Mouse (Mus musculus) forebrain, embryonic 16.5 days (tissue): ENCODE results near the gene Gm5741. TPM values are rescaled to one million over a fixed set of nuclear protein-coding genes. Genes with fewer than 3 reads are reported as not detected.
A peak's percentile ranks its signal among the peaks of the same experiment; 100 is the strongest.

Experiments used
- ATAC-seq: fragments of 200-750 bp; cut with Nextera tagmentation; 2 replicates; pipeline ENCODE4 v1.8.0; 2017; ENCODE audit warnings: mild to moderate bottlenecking, moderate library complexity
- H3K27ac ChIP-seq: fragments of 300-500 bp; sonication (generic); 2 replicates; pipeline ENCODE4 v1.5.1; 2014; ENCODE audit warnings: low read length, control low read depth
- H3K27me3 ChIP-seq: fragments of 300-500 bp; sonication (generic); replicated peaks from 2 replicates; pipeline ENCODE4 v1.6.1; 2014; ENCODE audit warnings: low read length; ENCODE audit not compliant: control insufficient read depth, insufficient read depth
- H3K36me3 ChIP-seq: fragments of 300-500 bp; sonication (generic); 2 replicates; pipeline ENCODE4 v1.6.1; 2014; ENCODE audit not compliant: control insufficient read depth, insufficient read depth
- H3K4me1 ChIP-seq: fragments of 300-500 bp; sonication (generic); replicated peaks from 2 replicates; pipeline ENCODE4 v1.6.1; 2014; ENCODE audit warnings: low read length; ENCODE audit not compliant: control insufficient read depth, insufficient read depth
- H3K4me2 ChIP-seq: fragments of 300-500 bp; sonication (generic); 2 replicates; pipeline ENCODE4 v1.6.1; 2014; ENCODE audit warnings: mild to moderate bottlenecking, low read length, control low read depth
- H3K4me3 ChIP-seq: fragments of 300-500 bp; sonication (generic); replicated peaks from 2 replicates; pipeline ENCODE4 v1.5.1; 2014; ENCODE audit warnings: mild to moderate bottlenecking, low read length, control low read depth
- H3K9ac ChIP-seq: fragments of 300-500 bp; sonication (generic); replicated peaks from 2 replicates; pipeline ENCODE4 v1.6.1; 2014; ENCODE audit warnings: low read depth, low read length, control low read depth
- H3K9me3 ChIP-seq: fragments of 300-500 bp; sonication (generic); 2 replicates; pipeline ENCODE4 v1.6.1; 2016; ENCODE audit warnings: low read length; ENCODE audit not compliant: control insufficient read depth
- WGBS: fragments of 180-500 bp; shearing (Covaris S2); extraction: QIAGEN DNeasy Blood & Tissue Kit; methylation state at CpG from one replicate; pipeline ENCODE4 v1.1.7; 2014; 5-methylcytosine and 5-hydroxymethylcytosine counted together
- polyA plus RNA-seq: library from polyadenylated mRNA; unstranded; fragments of >200 nt; fragmentation: Nextera tagmentation; extraction: Ambion mirVana; gene quantifications from 2 replicates; pipeline ENCODE4 v1.2.1, GENCODE M21; 2015

Gm5741 gene
- polyA plus RNA-seq, 1 experiment from 2014 or later, result 0.84 TPM

DNA sequence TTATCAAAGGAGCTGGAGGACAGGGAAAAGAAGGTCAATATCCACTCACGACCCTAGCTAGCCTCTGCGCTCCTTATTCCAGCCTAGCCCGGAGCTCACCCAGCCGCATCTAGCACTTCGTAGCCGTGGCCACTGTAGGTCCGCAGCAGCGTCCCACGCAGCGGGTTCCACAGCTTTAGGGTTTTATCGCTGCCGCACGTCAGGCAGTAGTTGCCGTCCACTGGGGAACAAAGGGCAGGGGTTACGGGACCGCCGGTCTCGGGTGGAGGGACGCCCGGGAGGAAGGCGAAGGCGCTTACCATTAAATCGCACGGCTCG lies 12.4 kb upstream of the Gm5741 start:
- Histone ChIP-seq H3K9me3 (no peaks in the 10 kb centered on the region), H3K27ac (no peak overlapping the region), H3K9ac (peak overlapping the region; percentile 81), H3K27me3 (no peaks in the 10 kb centered on the region), H3K4me1 (peaks cover 34% of the 10 kb centered on the region), H3K4me2 (peak overlapping the region; percentile 71), H3K36me3 (peaks cover 12% of the 10 kb centered on the region), H3K4me3 (peak overlapping the region; percentile 57)
- WGBS, result 1% methylated on average over 25 of the region's 25 CpGs
- no peak for ATAC-seq

DNA sequence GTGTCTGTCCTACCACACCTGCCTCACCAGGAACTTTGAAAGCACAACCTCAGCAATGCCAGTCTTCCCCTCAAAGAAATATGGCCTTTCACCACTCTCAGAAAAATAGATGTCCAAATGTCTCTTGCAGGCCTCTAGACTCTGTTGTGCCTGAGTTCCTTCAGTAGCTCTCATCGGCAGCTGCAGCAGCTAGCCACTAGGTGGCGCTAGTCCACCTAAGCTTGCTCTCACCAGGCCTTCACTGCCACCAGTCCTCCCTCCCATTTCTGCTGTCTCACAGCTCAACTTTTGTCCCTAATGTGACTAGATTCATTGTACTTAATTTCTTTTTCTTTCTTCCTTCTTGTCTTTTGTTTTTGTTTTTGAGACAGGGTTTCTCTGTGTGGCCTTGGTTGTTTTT lies 9.2 kb upstream of the Gm5741 start:
- peaks cover 27% of the 10 kb centered on the region for H3K4me1 ChIP-seq
- ATAC-seq, result peak; percentile 57
- peaks cover 20% of the 10 kb centered on the region for H3K36me3 ChIP-seq
- no peak overlapping the region for H3K4me2 ChIP-seq
- no peak overlapping the region for H3K27ac ChIP-seq
- H3K27me3 ChIP-seq, result no peaks in the 10 kb centered on the region
- no peak overlapping the region for H3K9ac ChIP-seq
- H3K9me3 ChIP-seq, result no peaks in the 10 kb centered on the region
- 0% methylated on average over 2 of the region's 2 CpGs for WGBS
- no peak overlapping the region for H3K4me3 ChIP-seq

DNA sequence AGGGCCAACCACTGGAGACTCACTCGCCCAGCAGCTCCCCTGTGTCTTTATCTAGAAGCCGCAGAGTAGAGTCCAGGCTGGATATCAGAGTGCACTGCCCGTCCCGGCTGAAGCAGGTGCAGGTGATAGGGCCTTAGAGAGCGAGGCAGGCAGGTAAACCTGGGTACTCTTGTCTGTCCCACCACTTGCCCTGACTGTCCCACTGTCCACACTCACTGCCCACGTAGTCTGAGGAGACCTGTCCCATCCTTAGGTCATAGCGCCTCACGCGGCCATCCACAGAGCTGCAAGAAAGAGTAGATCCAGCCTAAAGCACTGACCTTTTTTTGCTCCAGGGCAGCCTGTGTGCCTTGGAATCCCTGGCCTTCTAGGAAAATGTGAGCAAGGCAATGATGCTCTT lies 8.2 kb upstream of the Gm5741 start:
- no peak for ATAC-seq
- H3K4me2 ChIP-seq, result no peak overlapping the region
- 82% methylated on average over 9 of the region's 9 CpGs for WGBS
- H3K4me1 ChIP-seq, result peaks cover 20% of the 10 kb centered on the region
- no peak overlapping the region for H3K4me3 ChIP-seq
- H3K9ac ChIP-seq, result no peak overlapping the region
- H3K9me3 ChIP-seq, result no peaks in the 10 kb centered on the region
- H3K36me3 ChIP-seq, result peaks cover 20% of the 10 kb centered on the region
- no peaks in the 10 kb centered on the region for H3K27me3 ChIP-seq
- H3K27ac ChIP-seq, result no peak overlapping the region

DNA sequence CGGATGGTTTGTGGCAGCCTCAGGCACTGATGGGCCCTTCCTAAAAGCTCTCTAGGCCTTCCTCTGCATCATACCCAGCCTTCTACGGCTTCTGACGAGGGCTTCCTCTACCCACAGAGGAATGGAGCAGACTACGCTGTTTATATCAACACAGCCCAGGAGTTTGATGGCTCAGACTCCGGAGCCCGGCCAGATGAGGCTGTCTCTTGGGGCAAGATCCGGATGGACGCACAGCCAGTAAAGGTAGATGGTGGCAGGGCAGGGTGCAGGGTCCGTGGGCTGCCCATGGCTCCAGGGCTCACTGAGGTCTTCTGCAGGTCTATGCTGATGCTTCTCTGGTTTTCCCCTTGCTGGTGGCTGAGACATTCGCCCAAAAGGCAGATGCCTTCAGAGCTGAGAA lies 6.8 kb upstream of the Gm5741 start:
- Histone ChIP-seq H3K9me3 (no peaks in the 10 kb centered on the region), H3K36me3 (peaks cover 20% of the 10 kb centered on the region), H3K27me3 (no peaks in the 10 kb centered on the region), H3K27ac (no peak overlapping the region), H3K4me3 (no peak overlapping the region), H3K4me1 (peaks cover 20% of the 10 kb centered on the region), H3K4me2 (no peak overlapping the region), H3K9ac (no peak overlapping the region)
- ATAC-seq, result no peak
- WGBS, result 92% methylated on average over 10 of the region's 10 CpGs

DNA sequence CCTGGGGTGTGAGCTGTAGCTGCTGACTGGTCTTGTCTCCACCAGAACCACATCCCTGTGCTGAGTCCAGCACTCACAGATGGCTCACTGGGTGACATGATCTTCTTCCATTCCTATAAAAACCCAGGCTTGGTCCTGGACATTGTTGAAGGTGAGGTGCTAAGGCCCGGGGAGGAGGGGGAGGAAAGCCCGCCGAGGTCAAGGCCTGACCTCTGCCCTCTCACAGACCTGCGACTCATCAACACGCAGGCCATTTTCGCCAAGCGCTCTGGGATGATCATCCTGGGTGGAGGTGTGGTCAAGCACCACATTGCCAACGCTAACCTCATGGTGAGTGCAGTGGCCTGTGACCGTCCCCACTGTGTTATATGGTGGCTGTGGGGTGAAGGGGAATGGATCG lies 6.4 kb upstream of the Gm5741 start:
- no peak overlapping the region for H3K9ac ChIP-seq
- H3K36me3 ChIP-seq, result peaks cover 20% of the 10 kb centered on the region
- H3K4me3 ChIP-seq, result no peak overlapping the region
- peaks cover 16% of the 10 kb centered on the region for H3K4me1 ChIP-seq
- 90% methylated on average over 10 of the region's 10 CpGs for WGBS
- H3K9me3 ChIP-seq, result no peaks in the 10 kb centered on the region
- ATAC-seq, result no peak
- no peak overlapping the region for H3K4me2 ChIP-seq
- H3K27me3 ChIP-seq, result no peaks in the 10 kb centered on the region
- no peak overlapping the region for H3K27ac ChIP-seq

DNA sequence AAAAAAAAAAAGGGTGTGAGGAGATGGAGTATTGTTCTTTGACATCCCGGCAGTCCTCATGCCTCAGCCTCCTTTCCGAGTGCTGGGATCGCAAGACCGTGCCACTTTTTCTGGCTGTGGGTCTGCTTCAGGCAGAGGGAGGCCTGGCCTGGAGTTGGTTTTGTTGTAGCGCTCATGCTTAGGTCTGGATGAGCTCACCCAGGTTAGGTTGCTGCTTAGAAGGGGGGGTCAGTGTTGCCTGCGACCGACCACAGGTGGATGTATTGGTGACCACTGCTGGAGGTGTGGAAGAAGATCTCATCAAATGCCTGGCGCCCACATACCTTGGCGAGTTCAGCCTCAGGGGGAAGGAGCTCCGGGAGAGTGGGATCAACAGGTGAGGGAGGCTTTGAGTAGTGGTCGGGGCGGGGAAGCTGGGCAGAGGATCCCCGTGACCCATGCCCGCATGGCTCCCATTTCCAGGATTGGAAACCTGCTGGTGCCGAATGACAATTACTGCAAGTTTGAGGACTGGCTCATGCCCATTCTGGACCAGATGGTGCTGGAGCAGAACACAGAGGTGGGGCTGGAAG lies 5.3 kb upstream of the Gm5741 start:
- ATAC-seq, result no peak
- H3K4me1 ChIP-seq, result peaks cover 16% of the 10 kb centered on the region
- H3K27me3 ChIP-seq, result no peaks in the 10 kb centered on the region
- no peak overlapping the region for H3K4me2 ChIP-seq
- peaks cover 18% of the 10 kb centered on the region for H3K36me3 ChIP-seq
- no peaks in the 10 kb centered on the region for H3K9me3 ChIP-seq
- H3K4me3 ChIP-seq, result no peak overlapping the region
- WGBS, result 94% methylated on average over 15 of the region's 15 CpGs
- H3K9ac ChIP-seq, result no peak overlapping the region
- no peak overlapping the region for H3K27ac ChIP-seq

DNA sequence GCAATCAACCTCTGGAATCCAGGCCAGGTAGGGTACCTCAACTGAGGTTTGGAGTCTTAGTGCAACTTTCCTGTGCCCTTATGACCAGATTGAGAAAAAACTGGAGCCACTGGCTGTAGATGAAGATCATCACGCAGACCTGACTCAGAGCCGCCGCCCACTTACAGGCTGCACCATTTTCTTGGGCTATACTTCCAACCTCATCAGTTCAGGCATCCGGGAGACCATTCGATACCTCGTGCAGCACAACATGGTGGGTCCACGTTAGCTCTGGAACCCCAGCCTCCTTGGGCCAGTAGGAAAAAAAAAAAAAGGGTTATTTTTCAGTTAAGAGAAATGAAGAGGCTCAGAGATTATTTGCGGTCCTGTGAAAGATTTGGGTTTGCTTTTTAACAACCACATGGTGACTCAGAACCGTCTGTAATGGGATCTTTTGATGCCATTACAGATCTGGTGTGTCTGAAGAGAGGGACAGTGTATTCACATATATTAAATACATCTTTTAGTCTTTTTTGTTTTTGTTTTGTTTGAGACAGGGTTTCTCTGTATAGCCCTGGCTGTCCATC lies 4.7 kb upstream of the Gm5741 start:
- H3K36me3 ChIP-seq, result peaks cover 18% of the 10 kb centered on the region
- no peaks in the 10 kb centered on the region for H3K9me3 ChIP-seq
- WGBS, result 44% methylated on average over 9 of the region's 9 CpGs
- peak overlapping the region; percentile 63 for H3K4me2 ChIP-seq
- no peaks in the 10 kb centered on the region for H3K27me3 ChIP-seq
- no peak for ATAC-seq
- peaks cover 16% of the 10 kb centered on the region for H3K4me1 ChIP-seq
- H3K27ac ChIP-seq, result peak overlapping the region; percentile 95
- peak overlapping the region; percentile 88 for H3K9ac ChIP-seq
- peak overlapping the region; percentile 92 for H3K4me3 ChIP-seq

DNA sequence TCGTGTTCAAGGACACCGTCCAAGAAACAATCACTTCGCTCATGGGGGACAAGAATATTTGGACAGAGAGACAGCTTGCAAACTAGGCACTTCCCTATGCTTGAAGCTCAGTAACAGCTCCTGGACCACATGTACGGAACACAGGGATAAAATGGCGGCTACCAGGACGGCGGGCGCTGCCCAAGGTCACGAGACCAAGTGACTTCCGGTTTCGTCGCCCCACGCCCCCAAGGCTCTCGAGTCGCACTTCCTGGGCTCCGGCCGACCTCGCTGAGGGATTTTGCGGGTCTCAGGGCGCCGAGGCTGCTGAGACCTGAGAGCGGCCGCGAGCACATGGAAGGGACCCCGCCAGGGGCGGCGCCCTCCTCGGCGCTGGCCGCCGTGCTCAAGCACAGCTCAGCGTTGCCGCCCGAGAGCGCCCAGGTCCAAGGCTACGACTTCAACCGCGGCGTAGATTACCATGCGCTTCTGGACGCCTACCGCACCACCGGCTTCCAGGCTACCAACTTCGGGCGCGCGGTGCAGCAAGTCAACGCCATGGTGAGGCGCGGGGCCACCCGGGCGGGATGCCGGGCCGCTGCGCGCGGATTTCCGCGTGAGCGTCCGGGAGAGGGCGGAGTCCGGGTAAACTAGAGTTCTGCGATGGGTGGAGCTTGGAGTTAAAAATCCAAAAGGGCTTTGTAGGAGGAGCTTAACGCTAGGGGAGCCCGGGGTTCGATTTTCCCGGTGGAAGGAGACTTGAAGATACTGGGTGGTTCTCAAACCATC lies 3.9 kb upstream of the Gm5741 start, which contains the start of gene Dhps:
Dhps (plus strand) TSS at position 244 of the 768 bp plus-strand sequence.
- no peaks in the 10 kb centered on the region for H3K9me3 ChIP-seq
- peak within 1 kb of the TSS; percentile 88 for H3K9ac ChIP-seq
- peaks cover 18% of the 10 kb centered on the region for H3K36me3 ChIP-seq
- H3K4me1 ChIP-seq, result peaks cover 16% of the 10 kb centered on the region
- under 1% methylated on average over 68 of the region's 68 CpGs for WGBS
- peak within 1 kb of the TSS; percentile 63 for H3K4me2 ChIP-seq
- ATAC-seq, result peak; percentile 92
- peak within 1 kb of the TSS; percentile 92 for H3K4me3 ChIP-seq
- H3K27me3 ChIP-seq, result no peaks in the 10 kb centered on the region
- H3K27ac ChIP-seq, result peak within 1 kb of the TSS; percentile 95

DNA sequence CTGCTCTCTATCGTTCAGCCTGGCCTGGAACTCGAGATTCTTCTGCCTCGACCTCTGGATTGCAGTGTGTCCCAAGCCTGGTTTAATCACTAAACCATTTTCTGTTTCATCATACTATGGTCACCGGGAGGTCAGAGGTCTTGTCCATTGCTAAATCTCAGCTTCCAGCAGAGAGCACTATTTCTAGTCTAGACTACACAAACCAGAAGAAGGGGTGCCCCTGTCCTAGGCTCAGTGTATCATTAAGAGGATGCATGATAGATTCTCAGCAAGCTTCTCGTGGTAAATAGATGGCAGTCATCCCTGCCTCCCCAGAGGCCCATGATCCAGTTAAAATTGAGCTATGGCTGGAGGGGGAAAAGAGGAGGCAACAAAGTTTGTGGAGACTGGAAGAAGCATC lies 3.3 kb upstream of the Gm5741 start:
- Histone ChIP-seq H3K9ac (peak overlapping the region; percentile 88), H3K9me3 (no peaks in the 10 kb centered on the region), H3K27ac (peak overlapping the region; percentile 95), H3K36me3 (peaks cover 15% of the 10 kb centered on the region), H3K4me1 (peaks cover 16% of the 10 kb centered on the region), H3K27me3 (no peaks in the 10 kb centered on the region), H3K4me2 (peak overlapping the region; percentile 63), H3K4me3 (peak overlapping the region; percentile 92)
- WGBS, result 88% methylated on average over 5 of the region's 5 CpGs
- ATAC-seq, result no peak
